Mouse (Mus musculus) kidney, postnatal 14 days (tissue): Measurements from ENCODE around the gene Scly.
A peak's percentile ranks its signal among the peaks of the same experiment; 100 is the strongest.

Experiments used
- DNase-seq: peaks from one replicate; pipeline ENCODE4 v3.0.0; 2022; ENCODE audit warnings: mixed read lengths

Scly gene

GRCm38 (mm10) chr1:91297799-91298744 is at the start of gene Scly:
Gene Scly (plus strand): TSS chr1:91298338.
- peak; percentile 97 for DNase-seq

- DNase-seq = no peak
Observed at GRCm38 (mm10) chr1:91248970-91249369, 49.2 kb upstream of the Scly start.

- peak; percentile 97 for DNase-seq
Observed at GRCm38 (mm10) chr1:91249564-91250414, 48.3 kb upstream of the Scly start, which contains the start of gene Ube2f. Gene Ube2f (plus strand): TSS chr1:91250304.

- no peak for DNase-seq
Observed at GRCm38 (mm10) chr1:91250415-91251147, 47.6 kb upstream of the Scly start.

GRCm38 (mm10) chr1:91251148-91251650 is 46.9 kb upstream of the Scly start:
- DNase-seq = peak; percentile 10

- peak; percentile 27 for DNase-seq
Observed at GRCm38 (mm10) chr1:91251927-91252326, 46.2 kb upstream of the Scly start.

GRCm38 (mm10) chr1:91257918-91258317 is 40.2 kb upstream of the Scly start:
- no peak for DNase-seq

GRCm38 (mm10) chr1:91259794-91260193 is 38.3 kb upstream of the Scly start:
- DNase-seq = no peak

- no peak for DNase-seq
Observed at GRCm38 (mm10) chr1:91262508-91262907, 35.6 kb upstream of the Scly start.

- DNase-seq = no peak
Observed at GRCm38 (mm10) chr1:91272260-91272659, 25.9 kb upstream of the Scly start.

- no peak for DNase-seq
Observed at GRCm38 (mm10) chr1:91276581-91276980, 21.6 kb upstream of the Scly start.

- no peak for DNase-seq
Observed at GRCm38 (mm10) chr1:91277480-91277879, 20.7 kb upstream of the Scly start.

GRCm38 (mm10) chr1:91278410-91279119 is 19.6 kb upstream of the Scly start:
- no peak for DNase-seq

GRCm38 (mm10) chr1:91279126-91279525 is 19.0 kb upstream of the Scly start:
- DNase-seq = no peak

- no peak for DNase-seq
Observed at GRCm38 (mm10) chr1:91282582-91282981, 15.6 kb upstream of the Scly start.

GRCm38 (mm10) chr1:91289375-91289774 is 8.8 kb upstream of the Scly start:
- no peak for DNase-seq

- DNase-seq = peak; percentile 49
Observed at GRCm38 (mm10) chr1:91292101-91292825, 5.9 kb upstream of the Scly start.

- DNase-seq = no peak
Observed at GRCm38 (mm10) chr1:91295544-91295943, 2.6 kb upstream of the Scly start.

- no peak for DNase-seq
Observed at GRCm38 (mm10) chr1:91299026-91299706, 1.0 kb downstream of the Scly start.

- peak; percentile 59 for DNase-seq
Observed at GRCm38 (mm10) chr1:91299707-91300426, 1.7 kb downstream of the Scly start.
